Mouse (Mus musculus) neural tube, embryonic 13.5 days (tissue): ENCODE data around the gene Slc9a3r2. TPM values are rescaled to one million over a fixed set of nuclear protein-coding genes. Genes with fewer than 3 reads are reported as not detected.
A peak's percentile ranks its signal among the peaks of the same experiment; 100 is the strongest.
"Not testable (repeated sequence)": the region's sequence is repeated elsewhere in the genome, so short reads cannot be mapped to it uniquely, and the experiment has no call there.

Experiments
- ATAC-seq: fragments of 200-750 bp; cut with Nextera tagmentation; 2 replicates; pipeline ENCODE4 v1.8.0; 2017; ENCODE audit warnings: low read depth, mild to moderate bottlenecking, moderate TSS enrichment, moderate library complexity
- H3K27ac ChIP-seq: fragments of 300-500 bp; sonication (generic); replicated peaks from 2 replicates; pipeline ENCODE4 v1.5.1; 2015; ENCODE audit warnings: moderate library complexity, mild to moderate bottlenecking, inconsistent platforms
- H3K27me3 ChIP-seq: fragments of 300-500 bp; sonication (generic); 2 replicates; pipeline ENCODE4 v1.6.1; 2015; ENCODE audit warnings: mild to moderate bottlenecking, inconsistent platforms
- H3K36me3 ChIP-seq: fragments of 300-500 bp; sonication (generic); 2 replicates; pipeline ENCODE4 v1.6.1; 2015; ENCODE audit warnings: mild to moderate bottlenecking, inconsistent platforms
- H3K4me1 ChIP-seq: fragments of 300-500 bp; sonication (generic); replicated peaks from 2 replicates; pipeline ENCODE4 v1.6.1; 2015; ENCODE audit warnings: inconsistent platforms
- H3K4me2 ChIP-seq: fragments of 300-500 bp; sonication (generic); 2 replicates; pipeline ENCODE4 v1.6.1; 2015; ENCODE audit warnings: inconsistent platforms, mild to moderate bottlenecking, moderate library complexity
- H3K4me3 ChIP-seq: fragments of 300-500 bp; sonication (generic); 2 replicates; pipeline ENCODE4 v1.5.1; 2015; ENCODE audit warnings: mild to moderate bottlenecking, inconsistent platforms
- H3K9ac ChIP-seq: fragments of 300-500 bp; sonication (generic); 2 replicates; pipeline ENCODE4 v1.6.1; 2015; ENCODE audit warnings: moderate library complexity, mild to moderate bottlenecking, inconsistent platforms
- H3K9me3 ChIP-seq: fragments of 300-500 bp; sonication (generic); 2 replicates; pipeline ENCODE4 v1.6.1; 2016; ENCODE audit warnings: inconsistent platforms
- WGBS: fragments of 180-500 bp; shearing (Covaris S2); methylation state at CpG from one replicate; pipeline ENCODE4 v1.1.7; 2015; 5-methylcytosine and 5-hydroxymethylcytosine counted together
- polyA plus RNA-seq: library from polyadenylated mRNA; unstranded; fragments of >200 nt; fragmentation: Nextera tagmentation; extraction: Ambion mirVana; gene quantifications from 2 replicates; pipeline ENCODE4 v1.2.1, GENCODE M21; 2015

Gene Slc9a3r2
- polyA plus RNA-seq, 1 experiment from 2014 or later: 42.6 TPM

GRCm38 (mm10) chr17:24677500-24678080 is 27.5 kb upstream of the Slc9a3r2 start:
- no peak overlapping the region for H3K4me2 ChIP-seq
- H3K4me1 ChIP-seq: peaks cover under 1% of the 10 kb centered on the region; the same call in 1 of the 2 replicates
- WGBS: 89% methylated on average over 24 of the region's 24 CpGs
- no peak overlapping the region for H3K27ac ChIP-seq
- no peak overlapping the region for H3K9ac ChIP-seq
- H3K4me3 ChIP-seq: no peak overlapping the region
- H3K36me3 ChIP-seq: peaks cover 59% of the 10 kb centered on the region
- no peak for ATAC-seq
- no peaks in the 10 kb centered on the region for H3K9me3 ChIP-seq
- H3K27me3 ChIP-seq: no peaks in the 10 kb centered on the region

GRCm38 (mm10) chr17:24676877-24677276 is 26.8 kb upstream of the Slc9a3r2 start:
- WGBS: 97% methylated on average over 5 of the region's 5 CpGs
- Histone ChIP-seq H3K27me3 (no peaks in the 10 kb centered on the region), H3K36me3 (peaks cover 52% of the 10 kb centered on the region), H3K4me1 (peaks cover 7% of the 10 kb centered on the region), H3K4me3 (no peak overlapping the region), H3K9ac (no peak overlapping the region), H3K27ac (no peak overlapping the region), H3K9me3 (no peaks in the 10 kb centered on the region), H3K4me2 (no peak overlapping the region)
- no peak for ATAC-seq

GRCm38 (mm10) chr17:24676187-24676586 is 26.1 kb upstream of the Slc9a3r2 start:
- Histone ChIP-seq H3K27me3 (no peaks in the 10 kb centered on the region), H3K4me2 (no peak overlapping the region), H3K36me3 (peaks cover 45% of the 10 kb centered on the region), H3K27ac (no peak overlapping the region), H3K4me3 (no peak overlapping the region), H3K9me3 (no peaks in the 10 kb centered on the region), H3K4me1 (peaks cover 14% of the 10 kb centered on the region), H3K9ac (no peak overlapping the region)
- WGBS: 63% methylated on average over 2 of the region's 2 CpGs
- no peak for ATAC-seq

GRCm38 (mm10) chr17:24674277-24674676 is 24.1 kb upstream of the Slc9a3r2 start:
- Histone ChIP-seq H3K27ac (no peak overlapping the region), H3K4me2 (no peak overlapping the region), H3K9ac (no peak overlapping the region), H3K36me3 (peaks cover 26% of the 10 kb centered on the region), H3K9me3 (no peaks in the 10 kb centered on the region), H3K27me3 (no peaks in the 10 kb centered on the region), H3K4me3 (no peak overlapping the region), H3K4me1 (peaks cover 26% of the 10 kb centered on the region)
- WGBS: 88% methylated on average over 7 of the region's 7 CpGs
- ATAC-seq: no peak

- Histone ChIP-seq H3K9me3 (no peaks in the 10 kb centered on the region), H3K4me3 (no peak overlapping the region), H3K36me3 (peaks cover 5% of the 10 kb centered on the region), H3K4me1 (peaks cover 35% of the 10 kb centered on the region), H3K27ac (no peak overlapping the region), H3K9ac (peak overlapping the region; percentile 99), H3K4me2 (peak overlapping the region; percentile 89), H3K27me3 (no peaks in the 10 kb centered on the region)
- WGBS: 27% methylated on average over 5 of the region's 5 CpGs
- no peak for ATAC-seq
Observed at GRCm38 (mm10) chr17:24672141-24672540, 22.0 kb upstream of the Slc9a3r2 start.

GRCm38 (mm10) chr17:24671346-24671745 is 21.2 kb upstream of the Slc9a3r2 start:
- 73% methylated on average over 5 of the region's 5 CpGs for WGBS
- ATAC-seq: no peak
- H3K9me3 ChIP-seq: no peaks in the 10 kb centered on the region
- H3K27ac ChIP-seq: no peak overlapping the region
- peak overlapping the region; percentile 89 for H3K4me2 ChIP-seq
- peaks cover 35% of the 10 kb centered on the region for H3K4me1 ChIP-seq
- H3K4me3 ChIP-seq: 0 out of 2 replicates have a peak overlapping the region, but pooled peaks have one; percentile 99
- H3K36me3 ChIP-seq: no peaks in the 10 kb centered on the region
- H3K9ac ChIP-seq: peak overlapping the region; percentile 99
- no peaks in the 10 kb centered on the region for H3K27me3 ChIP-seq

GRCm38 (mm10) chr17:24670246-24670844 is 20.2 kb upstream of the Slc9a3r2 start:
- Histone ChIP-seq H3K4me2 (peak overlapping the region; percentile 89), H3K9me3 (no peaks in the 10 kb centered on the region), H3K4me3 (peak overlapping the region; percentile 99), H3K36me3 (no peaks in the 10 kb centered on the region), H3K27ac (peak overlapping the region; percentile 90), H3K4me1 (peaks cover 35% of the 10 kb centered on the region), H3K27me3 (no peaks in the 10 kb centered on the region), H3K9ac (peak overlapping the region; percentile 99)
- WGBS: 16% methylated on average over 8 of the region's 8 CpGs
- ATAC-seq: no peak

- peak within 1 kb of the TSS; percentile 90 for H3K27ac ChIP-seq
- WGBS: under 1% methylated on average over 69 of the region's 80 CpGs
- peak; percentile 98 for ATAC-seq
- H3K4me2 ChIP-seq: peak within 1 kb of the TSS; percentile 89
- H3K4me3 ChIP-seq: peak within 1 kb of the TSS; percentile 99
- no peaks in the 10 kb centered on the region for H3K9me3 ChIP-seq
- peaks cover 35% of the 10 kb centered on the region for H3K4me1 ChIP-seq
- H3K36me3 ChIP-seq: no peaks in the 10 kb centered on the region
- no peaks in the 10 kb centered on the region for H3K27me3 ChIP-seq
- peak within 1 kb of the TSS; percentile 99 for H3K9ac ChIP-seq
Observed at GRCm38 (mm10) chr17:24669545-24670245, 19.6 kb upstream of the Slc9a3r2 start, which contains the start of gene Zfp598. Gene Zfp598, plus strand, starts transcription at chr17:24669687.

- H3K9me3 ChIP-seq, H3K36me3 ChIP-seq, H3K27me3 ChIP-seq: not testable (repeated sequence)
- peak; percentile 25 for ATAC-seq
- Histone ChIP-seq H3K4me3 (peak overlapping the region; percentile 99), H3K27ac (peak overlapping the region; percentile 90), H3K9ac (peak overlapping the region; percentile 99), H3K4me2 (peak overlapping the region; percentile 89), H3K4me1 (peaks cover 35% of the 10 kb centered on the region)
- whole genome bisulfite sequencing: 10% methylated on average over 15 of the region's 15 CpGs
Observed at GRCm38 (mm10) chr17:24669214-24669544, 19.1 kb upstream of the Slc9a3r2 start.

- Histone ChIP-seq H3K9me3 (no peaks in the 10 kb centered on the region), H3K27ac (no peak overlapping the region), H3K9ac (no peak overlapping the region), H3K36me3 (no peaks in the 10 kb centered on the region), H3K27me3 (0 out of 2 replicates have a peak, but pooled peaks cover 4% of the 10 kb centered on the region), H3K4me1 (peaks cover 33% of the 10 kb centered on the region), H3K4me2 (no peak overlapping the region), H3K4me3 (no peak overlapping the region)
- 29% methylated on average over 6 of the region's 6 CpGs for WGBS
- ATAC-seq: no peak
Observed at GRCm38 (mm10) chr17:24667416-24667815, 17.3 kb upstream of the Slc9a3r2 start.

- not testable (repeated sequence) for H3K4me2 ChIP-seq, H3K27ac ChIP-seq, H3K36me3 ChIP-seq, H3K4me3 ChIP-seq, H3K9ac ChIP-seq, H3K27me3 ChIP-seq, ATAC-seq, H3K9me3 ChIP-seq
- H3K4me1 ChIP-seq: peaks cover 29% of the 10 kb centered on the region
- 73% methylated on average over 7 of the region's 7 CpGs for WGBS
Observed at GRCm38 (mm10) chr17:24667011-24667410, 16.9 kb upstream of the Slc9a3r2 start.

- Histone ChIP-seq H3K27me3 (peaks cover 61% of the 10 kb centered on the region), H3K27ac (no peak within 1 kb of the TSS), H3K9me3 (no peaks in the 10 kb centered on the region), H3K4me1 (peaks cover 16% of the 10 kb centered on the region), H3K36me3 (no peaks in the 10 kb centered on the region), H3K9ac (peak within 1 kb of the TSS; percentile 54), H3K4me3 (peak within 1 kb of the TSS; percentile 35), H3K4me2 (peak within 1 kb of the TSS; percentile 59)
- WGBS: 1% methylated on average over 47 of the region's 47 CpGs
- 0 out of 2 replicates have a peak, but pooled peaks have one; percentile 20 for ATAC-seq
Observed at GRCm38 (mm10) chr17:24658017-24658758, 8.1 kb upstream of the Slc9a3r2 start, which contains the start of gene Npw. Gene Npw, minus strand, starts transcription at chr17:24658457.
